Mouse (Mus musculus) limb, embryonic 11.5 days (tissue): ENCODE measurements at regions not wholly inside any gene's neighbourhood (a gene's known extent, or its start where the extent isn't known, plus 50 kb on each side); places are given as distances from the start of the nearest gene placed in this dataset.

Experiments used
- ATAC-seq: fragments of 200-750 bp; cut with Nextera tagmentation; 2 replicates; pipeline ENCODE4 v1.8.0; 2017; ENCODE audit warnings: low read depth; ENCODE audit not compliant: insufficient number of reproducible peaks, low FRiP score, low TSS enrichment
- DNase-seq: peaks from one replicate; pipeline ENCODE4 v3.0.0-alpha.2; 2015; ENCODE audit warnings: low spot score
- H3K27ac ChIP-seq: fragments of 300-500 bp; sonication (generic); replicated peaks from 2 replicates; pipeline ENCODE4 v1.5.1; 2014; ENCODE audit warnings: low read depth, mild to moderate bottlenecking, low read length
- H3K27me3 ChIP-seq: fragments of 300-500 bp; sonication (generic); 2 replicates; pipeline ENCODE4 v1.6.1; 2014; ENCODE audit warnings: mild to moderate bottlenecking, low read length, mixed read lengths; ENCODE audit not compliant: control insufficient read depth, insufficient read depth
- H3K36me3 ChIP-seq: fragments of 300-500 bp; sonication (generic); 2 replicates; pipeline ENCODE4 v1.6.1; 2014; ENCODE audit warnings: mild to moderate bottlenecking, low read length, moderate library complexity, mixed read lengths; ENCODE audit not compliant: control insufficient read depth, insufficient read depth
- H3K4me1 ChIP-seq: fragments of 300-500 bp; sonication (generic); 2 replicates; pipeline ENCODE4 v1.6.1; 2014; ENCODE audit warnings: low read length, mixed read lengths; ENCODE audit not compliant: control insufficient read depth, insufficient read depth
- H3K4me2 ChIP-seq: fragments of 300-500 bp; sonication (generic); 2 replicates; pipeline ENCODE4 v1.6.1; 2014; ENCODE audit warnings: low read depth, mild to moderate bottlenecking, moderate library complexity; ENCODE audit not compliant: severe bottlenecking
- H3K4me3 ChIP-seq: fragments of 300-500 bp; sonication (generic); 2 replicates; pipeline ENCODE4 v1.5.1; 2014; ENCODE audit warnings: low read depth, low read length
- H3K9ac ChIP-seq: fragments of 300-500 bp; sonication (generic); 2 replicates; pipeline ENCODE4 v1.6.1; 2014; ENCODE audit warnings: mild to moderate bottlenecking, low read length
- H3K9me3 ChIP-seq: fragments of 300-500 bp; sonication (generic); 2 replicates; pipeline ENCODE4 v1.6.1; 2016; ENCODE audit warnings: low read length; ENCODE audit not compliant: control insufficient read depth
- WGBS: fragments of 180-500 bp; shearing (Covaris S2); extraction: QIAGEN DNeasy Blood & Tissue Kit; methylation state at CpG from one replicate; pipeline ENCODE4 v1.1.7; 2014; 5-methylcytosine and 5-hydroxymethylcytosine counted together

DNA sequence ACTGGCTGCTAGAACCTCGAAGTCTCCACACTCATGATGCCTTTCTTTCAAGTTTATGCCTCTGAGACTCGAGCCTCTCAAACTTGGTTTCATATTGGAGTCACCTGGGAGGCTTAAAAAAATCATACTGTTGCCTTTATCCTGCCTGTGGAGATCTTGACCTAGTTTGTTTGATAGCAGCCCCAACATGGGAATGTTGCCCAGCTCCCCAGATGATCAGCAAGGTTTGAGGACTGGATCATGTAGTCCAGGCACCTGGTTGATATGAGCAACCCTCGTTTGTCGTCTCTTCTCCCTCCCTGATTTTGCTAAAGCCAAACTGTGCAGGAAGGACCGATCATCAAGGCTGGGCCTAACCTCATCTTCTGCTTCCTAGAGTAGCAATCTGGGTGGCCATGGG is 134.2 kb upstream of the Wscd1 start:
- Histone ChIP-seq H3K27me3 (no peaks in the 10 kb centered on the region), H3K9ac (no peak overlapping the region), H3K4me3 (no peak overlapping the region), H3K4me1 (no peaks in the 10 kb centered on the region), H3K27ac (no peak overlapping the region), H3K36me3 (no peaks in the 10 kb centered on the region), H3K9me3 (no peaks in the 10 kb centered on the region), H3K4me2 (no peak overlapping the region)
- ATAC-seq (no peak), DNase-seq (no peak)
- 76% methylated on average over 5 of the region's 5 CpGs for WGBS

DNA sequence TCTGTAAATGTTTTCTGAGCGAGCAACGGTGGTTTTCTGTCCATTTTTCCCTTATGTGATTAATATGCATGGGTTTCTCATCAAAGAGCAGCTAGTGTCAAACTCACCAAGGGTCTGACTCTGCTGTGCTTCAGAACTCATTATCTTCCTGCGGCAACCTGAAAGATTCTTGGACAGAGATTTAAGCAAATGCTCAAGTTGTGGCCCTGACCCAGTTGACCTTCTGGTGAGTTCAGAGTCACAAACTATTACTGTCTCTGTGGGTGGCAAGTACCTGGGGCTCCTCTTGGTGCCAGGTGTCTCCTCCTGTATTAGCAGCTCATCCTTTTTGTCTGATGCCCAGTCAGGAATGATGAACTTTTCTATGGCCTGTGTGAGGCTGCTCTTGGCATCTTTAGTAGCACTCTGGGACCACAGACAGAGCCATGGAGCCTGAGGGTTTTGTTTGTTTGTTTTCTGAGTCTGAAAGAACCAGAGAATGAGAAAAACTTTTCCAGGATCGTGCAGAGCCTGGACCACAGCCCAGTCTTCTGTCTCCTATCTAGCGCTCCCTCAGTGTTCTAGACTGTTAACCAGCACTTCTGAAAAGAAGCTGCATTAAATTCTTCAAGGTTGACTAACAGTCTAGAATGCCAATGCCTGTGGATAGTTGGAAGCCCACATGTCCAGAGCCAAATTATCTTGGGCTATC is 124.1 kb upstream of the Wscd1 start:
- H3K4me1 ChIP-seq, result no peaks in the 10 kb centered on the region
- no peak overlapping the region for H3K4me2 ChIP-seq
- H3K27me3 ChIP-seq, result no peaks in the 10 kb centered on the region
- H3K36me3 ChIP-seq, result no peaks in the 10 kb centered on the region
- H3K9me3 ChIP-seq, result no peaks in the 10 kb centered on the region
- H3K27ac ChIP-seq, result no peak overlapping the region
- no peak overlapping the region for H3K9ac ChIP-seq
- DNase-seq, result no peak
- H3K4me3 ChIP-seq, result no peak overlapping the region
- WGBS, result 79% methylated on average over 5 of the region's 5 CpGs
- no peak for ATAC-seq

DNA sequence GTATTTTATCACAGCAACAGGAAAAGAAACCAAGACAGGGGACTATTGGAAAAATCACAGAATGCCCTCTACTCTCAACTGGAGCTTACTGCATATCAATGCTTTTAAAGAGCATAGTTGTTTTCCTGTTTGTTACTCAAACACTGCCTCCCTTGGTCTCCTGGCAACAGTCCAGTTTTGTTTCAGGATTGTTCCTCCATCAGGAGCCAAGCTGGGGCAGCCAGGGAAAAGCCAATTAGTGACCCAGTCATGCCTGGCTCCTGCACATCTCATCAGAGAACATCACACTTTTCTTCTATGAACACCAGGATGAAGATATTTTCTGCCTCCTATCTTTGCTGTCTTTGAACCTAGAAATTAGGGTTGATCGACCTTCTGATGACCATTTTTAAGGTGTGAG is 113.6 kb upstream of the Wscd1 start:
- no peak overlapping the region for H3K27ac ChIP-seq
- ATAC-seq (no peak), DNase-seq (no peak)
- no peak overlapping the region for H3K4me3 ChIP-seq
- H3K9me3 ChIP-seq, result no peaks in the 10 kb centered on the region
- no peak overlapping the region for H3K4me2 ChIP-seq
- 68% methylated on average over 1 of the region's 1 CpGs for WGBS
- no peaks in the 10 kb centered on the region for H3K36me3 ChIP-seq
- no peaks in the 10 kb centered on the region for H3K4me1 ChIP-seq
- no peaks in the 10 kb centered on the region for H3K27me3 ChIP-seq
- no peak overlapping the region for H3K9ac ChIP-seq

DNA sequence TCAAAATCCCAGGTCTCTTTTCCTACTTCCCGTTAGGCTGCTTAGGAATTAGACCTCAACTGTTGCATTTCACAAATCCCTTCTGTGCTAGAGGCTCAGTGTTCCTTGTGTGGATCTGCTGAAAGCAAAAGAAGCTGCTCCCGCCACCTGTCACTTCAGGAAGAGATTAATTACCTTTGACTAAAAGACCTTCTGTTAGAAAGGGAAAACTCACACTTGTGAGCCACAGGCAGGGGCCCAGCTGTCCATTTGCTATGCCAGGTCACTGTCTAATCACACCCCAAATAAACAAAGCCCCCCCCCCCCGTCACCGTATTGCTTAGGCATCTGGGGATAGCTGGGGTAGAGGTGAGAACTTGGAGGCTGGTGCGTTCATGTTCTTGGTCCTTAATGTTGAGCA is 112.9 kb upstream of the Wscd1 start:
- WGBS, result 18% methylated on average over 5 of the region's 5 CpGs
- H3K9ac ChIP-seq, result no peak overlapping the region
- H3K4me2 ChIP-seq, result no peak overlapping the region
- no peaks in the 10 kb centered on the region for H3K9me3 ChIP-seq
- H3K27ac ChIP-seq, result no peak overlapping the region
- H3K4me3 ChIP-seq, result no peak overlapping the region
- ATAC-seq (no peak), DNase-seq (no peak)
- H3K4me1 ChIP-seq, result no peaks in the 10 kb centered on the region
- no peaks in the 10 kb centered on the region for H3K36me3 ChIP-seq
- no peaks in the 10 kb centered on the region for H3K27me3 ChIP-seq

DNA sequence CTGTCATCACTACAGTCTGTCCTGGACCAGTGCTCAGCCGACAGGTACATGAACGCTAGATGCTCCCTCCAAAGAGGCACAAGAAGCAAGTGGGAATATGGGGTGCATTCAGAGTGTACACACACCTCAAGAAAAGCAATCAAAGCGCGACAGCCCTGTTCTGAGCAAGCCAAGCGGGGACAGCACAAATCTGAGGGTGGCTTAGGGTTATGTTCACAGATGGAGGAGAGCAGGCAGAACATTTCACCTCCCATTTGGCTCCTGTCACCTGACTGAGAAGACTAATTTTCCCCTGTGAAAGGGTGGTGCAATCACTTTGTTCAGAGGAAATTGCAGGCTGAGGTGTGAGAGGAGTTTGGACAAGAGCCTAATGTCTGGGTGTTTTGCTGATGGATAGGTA is 106.8 kb upstream of the Wscd1 start:
- Histone ChIP-seq H3K4me2 (no peak overlapping the region), H3K4me1 (no peaks in the 10 kb centered on the region), H3K9me3 (no peaks in the 10 kb centered on the region), H3K4me3 (no peak overlapping the region), H3K27ac (no peak overlapping the region), H3K36me3 (no peaks in the 10 kb centered on the region), H3K27me3 (no peaks in the 10 kb centered on the region), H3K9ac (no peak overlapping the region)
- no peak for DNase-seq
- no peak for ATAC-seq
- 78% methylated on average over 5 of the region's 5 CpGs for WGBS

DNA sequence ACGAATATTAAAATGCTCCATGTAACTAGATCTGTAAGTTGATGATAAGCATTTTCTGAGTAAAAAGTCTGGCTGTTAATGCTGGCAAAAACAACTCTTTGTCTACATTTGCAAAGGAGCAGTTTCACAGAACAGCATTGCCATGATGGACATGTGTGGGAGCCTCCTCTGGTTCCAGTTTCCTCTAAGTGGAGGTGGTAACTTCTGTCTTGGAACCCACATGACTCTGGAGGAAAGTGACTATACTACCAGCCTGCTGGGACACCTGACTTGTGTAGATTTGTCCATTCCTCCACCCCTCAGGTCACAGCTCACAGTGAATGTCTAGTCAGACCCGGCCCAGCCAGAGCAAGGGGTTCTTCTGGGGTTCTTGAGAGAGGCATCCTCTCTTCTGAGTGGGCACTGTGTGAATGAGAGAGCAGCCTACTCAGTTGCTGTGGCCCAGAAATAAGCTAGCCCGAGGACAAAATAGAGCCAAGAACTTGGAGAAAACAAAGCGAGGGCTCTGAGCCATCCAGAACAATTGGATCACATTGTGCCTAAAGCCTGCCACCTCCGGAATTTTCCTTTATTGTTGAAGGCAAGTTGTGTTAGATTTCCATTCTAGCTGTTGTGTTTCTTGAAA is 97.9 kb upstream of the Wscd1 start:
- Histone ChIP-seq H3K4me2 (no peak overlapping the region), H3K4me3 (no peak overlapping the region), H3K27me3 (no peaks in the 10 kb centered on the region), H3K4me1 (no peaks in the 10 kb centered on the region), H3K27ac (no peak overlapping the region), H3K9me3 (no peaks in the 10 kb centered on the region), H3K9ac (no peak overlapping the region), H3K36me3 (no peaks in the 10 kb centered on the region)
- 84% methylated on average over 5 of the region's 5 CpGs for WGBS
- no peak for DNase-seq
- no peak for ATAC-seq

DNA sequence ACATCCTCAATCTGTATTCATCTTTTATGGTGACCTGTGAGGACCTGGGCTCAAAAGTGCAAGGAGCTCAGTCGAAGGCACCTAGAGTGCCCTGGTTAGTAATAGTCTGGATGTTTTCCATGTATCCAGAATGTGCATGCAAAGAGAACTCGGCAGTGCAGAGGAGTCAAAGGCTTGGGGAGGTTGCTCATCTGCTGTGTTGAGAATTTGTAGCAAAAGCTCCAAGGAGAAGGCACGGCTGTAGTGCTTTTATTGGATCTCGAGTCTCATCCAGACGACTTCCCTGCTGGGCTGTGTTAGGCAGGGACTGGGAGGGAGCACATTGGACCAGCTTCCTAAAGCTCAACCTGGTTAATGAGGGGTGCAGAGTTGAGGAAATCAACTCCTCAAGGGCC is 97.3 kb upstream of the Wscd1 start:
- Histone ChIP-seq H3K27me3 (no peaks in the 10 kb centered on the region), H3K27ac (no peak overlapping the region), H3K4me3 (no peak overlapping the region), H3K4me2 (no peak overlapping the region), H3K9ac (no peak overlapping the region), H3K36me3 (no peaks in the 10 kb centered on the region), H3K4me1 (no peaks in the 10 kb centered on the region), H3K9me3 (no peaks in the 10 kb centered on the region)
- DNase-seq (no peak), ATAC-seq (no peak)
- WGBS, result 60% methylated on average over 5 of the region's 5 CpGs

DNA sequence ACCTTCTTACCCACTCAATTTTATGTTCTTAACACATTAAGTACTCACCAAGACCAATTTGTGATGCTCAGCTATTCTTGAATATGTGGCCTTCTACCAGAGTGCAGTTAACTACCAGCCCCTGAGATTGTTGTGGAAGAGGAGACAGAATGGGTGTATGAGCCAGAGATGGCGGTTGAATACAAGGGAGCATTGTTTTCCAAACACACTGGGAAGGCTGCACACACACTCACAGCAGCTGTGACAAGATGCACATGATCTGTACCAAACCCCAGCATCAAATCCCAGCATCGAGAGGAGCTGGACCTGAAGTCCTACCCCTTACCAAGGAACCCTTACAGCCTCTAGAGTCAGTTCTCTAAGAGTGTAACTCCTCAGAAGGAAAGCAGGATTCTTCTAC is 91.4 kb upstream of the Wscd1 start:
- Histone ChIP-seq H3K4me3 (no peak overlapping the region), H3K36me3 (no peaks in the 10 kb centered on the region), H3K4me1 (no peaks in the 10 kb centered on the region), H3K4me2 (no peak overlapping the region), H3K9me3 (no peaks in the 10 kb centered on the region), H3K27me3 (no peaks in the 10 kb centered on the region), H3K9ac (no peak overlapping the region), H3K27ac (no peak overlapping the region)
- ATAC-seq (no peak), DNase-seq (no peak)
- WGBS, result 80% methylated on average over 2 of the region's 2 CpGs
